Mouse (Mus musculus) heart, postnatal 10 days (tissue): Measurements from ENCODE around the gene Syt1. TPM values are rescaled to one million over a fixed set of nuclear protein-coding genes. Genes with fewer than 3 reads are reported as not detected.

Experiments
- DNase-seq, 2 experiments: peaks; one replicate each; pipeline ENCODE4 v3.0.0; 2021
- intact Hi-C: fragments of 180-260 bp; cut with DNase I; formaldehyde crosslinking; loops from one replicate; pipeline ENCODE4 v1.15.1; 2025
- total RNA-seq, 2 experiments: library from RNA; stranded (reverse); gene quantifications; 2 replicates each; pipeline ENCODE4 v1.2.3; 2021

Syt1 gene
- under 1 TPM; 0.07 TPM for total RNA-seq

DNA sequence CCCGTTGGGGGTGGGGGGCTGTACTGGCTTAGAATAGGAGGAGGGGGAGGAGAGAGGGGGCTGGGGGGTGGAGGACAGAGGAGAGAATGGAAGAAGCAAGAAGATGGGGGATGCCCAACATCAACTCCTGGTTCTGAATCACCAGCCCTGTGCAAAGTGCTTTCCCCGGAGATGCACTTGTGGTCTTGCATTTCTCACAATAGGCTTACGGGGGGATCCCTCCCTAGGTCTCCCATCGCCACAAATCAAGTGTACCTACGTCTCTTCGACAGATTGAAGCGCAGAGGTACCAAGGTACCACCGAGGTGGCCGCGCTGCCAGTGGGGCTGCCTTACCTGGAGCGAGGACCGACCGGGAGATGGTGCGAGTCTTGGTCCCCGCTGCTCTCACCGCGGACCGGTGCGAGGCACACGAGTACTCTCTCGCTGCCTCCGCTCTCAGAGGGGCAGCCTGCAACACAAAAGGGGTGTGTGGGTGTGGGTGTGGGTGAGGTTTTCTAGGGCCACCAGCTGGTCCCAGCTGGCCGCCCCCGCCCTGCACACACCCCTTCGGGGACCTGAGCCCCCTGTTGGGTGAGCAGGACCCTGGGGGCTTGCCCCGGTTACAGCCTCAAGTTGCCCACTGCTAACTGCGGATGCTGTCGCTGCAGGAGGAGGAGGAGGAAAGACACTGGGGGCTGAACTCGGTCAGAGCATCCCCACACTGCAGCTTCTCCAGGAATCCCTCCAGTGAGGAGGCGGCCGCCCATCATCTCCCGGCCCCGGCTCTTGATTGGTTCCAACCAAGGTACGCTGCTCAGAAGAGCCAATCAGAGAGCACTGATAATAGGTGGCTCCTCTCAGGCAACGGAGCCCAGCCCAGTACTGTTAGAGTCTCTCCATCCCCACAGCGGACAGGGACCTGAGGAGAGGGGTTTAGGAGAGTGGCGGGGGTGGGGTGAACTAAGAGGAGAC, at the start of gene Syt1:
TSS of gene Syt1 (minus strand) at position 742 of the 953 bp plus-strand sequence.
- intact Hi-C loops: no loop called here
- DNase-seq: peak; percentile 7 to 8

DNA sequence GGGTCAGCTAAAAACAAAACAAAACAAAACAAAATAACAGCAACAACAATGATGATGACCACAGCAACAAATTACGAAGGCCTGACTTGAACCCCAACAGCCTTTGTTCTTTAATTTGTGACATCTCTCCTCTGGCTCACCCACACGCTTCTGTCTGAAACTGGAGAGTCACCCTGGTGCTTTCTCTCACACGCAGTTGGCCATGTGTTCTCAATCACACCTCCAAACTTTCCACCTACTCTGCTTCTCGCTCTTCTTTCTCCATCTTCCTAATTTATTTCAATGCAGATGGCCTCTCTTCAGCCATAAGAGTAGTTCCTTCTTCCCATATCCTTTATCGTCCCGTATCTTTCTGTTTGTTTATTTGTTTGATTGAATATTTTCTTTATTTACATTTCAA, 45.7 kb upstream of the Syt1 start:
- intact Hi-C loops: no loop called here
- DNase-seq: no peak

DNA sequence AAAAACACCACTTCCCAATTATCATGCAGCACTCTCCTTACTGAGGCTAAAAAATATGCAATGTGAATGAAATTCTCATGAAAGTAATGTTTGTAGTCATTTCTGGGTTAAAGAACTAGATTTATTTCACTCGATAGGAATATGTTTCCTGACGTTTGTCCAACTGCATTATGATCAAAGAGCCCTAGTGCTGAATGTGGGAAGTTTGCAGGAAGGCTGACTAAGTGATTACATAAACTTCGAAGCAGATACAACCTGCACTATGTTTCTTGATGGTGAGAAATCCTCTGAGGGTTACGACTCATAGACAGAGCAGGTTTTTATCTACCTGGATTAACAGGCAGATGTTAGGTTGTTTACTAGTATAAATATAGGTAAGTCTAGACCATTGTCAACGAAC, 36.8 kb upstream of the Syt1 start:
- intact Hi-C loops: no loop called here
- DNase-seq: no peak

DNA sequence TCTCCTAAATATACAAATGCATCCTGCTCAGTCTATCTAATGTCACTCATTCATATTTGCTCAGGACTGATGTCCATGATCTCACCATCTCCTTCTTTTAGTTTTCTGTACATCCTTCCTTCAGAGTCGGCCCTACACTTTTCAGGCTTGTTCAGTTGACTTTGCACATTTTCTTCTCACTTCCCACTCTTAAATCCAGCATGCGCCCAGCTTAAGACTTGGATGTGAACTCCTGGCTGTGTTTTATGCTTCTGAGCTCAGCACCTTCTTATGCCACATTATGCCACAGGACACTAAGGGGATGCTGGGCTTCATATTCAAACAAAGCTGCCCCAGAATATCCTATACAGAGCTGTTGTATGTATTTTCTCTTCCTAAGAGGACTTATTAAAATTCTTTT, 36.2 kb upstream of the Syt1 start:
- intact Hi-C loops: no loop called here
- DNase-seq: no peak

DNA sequence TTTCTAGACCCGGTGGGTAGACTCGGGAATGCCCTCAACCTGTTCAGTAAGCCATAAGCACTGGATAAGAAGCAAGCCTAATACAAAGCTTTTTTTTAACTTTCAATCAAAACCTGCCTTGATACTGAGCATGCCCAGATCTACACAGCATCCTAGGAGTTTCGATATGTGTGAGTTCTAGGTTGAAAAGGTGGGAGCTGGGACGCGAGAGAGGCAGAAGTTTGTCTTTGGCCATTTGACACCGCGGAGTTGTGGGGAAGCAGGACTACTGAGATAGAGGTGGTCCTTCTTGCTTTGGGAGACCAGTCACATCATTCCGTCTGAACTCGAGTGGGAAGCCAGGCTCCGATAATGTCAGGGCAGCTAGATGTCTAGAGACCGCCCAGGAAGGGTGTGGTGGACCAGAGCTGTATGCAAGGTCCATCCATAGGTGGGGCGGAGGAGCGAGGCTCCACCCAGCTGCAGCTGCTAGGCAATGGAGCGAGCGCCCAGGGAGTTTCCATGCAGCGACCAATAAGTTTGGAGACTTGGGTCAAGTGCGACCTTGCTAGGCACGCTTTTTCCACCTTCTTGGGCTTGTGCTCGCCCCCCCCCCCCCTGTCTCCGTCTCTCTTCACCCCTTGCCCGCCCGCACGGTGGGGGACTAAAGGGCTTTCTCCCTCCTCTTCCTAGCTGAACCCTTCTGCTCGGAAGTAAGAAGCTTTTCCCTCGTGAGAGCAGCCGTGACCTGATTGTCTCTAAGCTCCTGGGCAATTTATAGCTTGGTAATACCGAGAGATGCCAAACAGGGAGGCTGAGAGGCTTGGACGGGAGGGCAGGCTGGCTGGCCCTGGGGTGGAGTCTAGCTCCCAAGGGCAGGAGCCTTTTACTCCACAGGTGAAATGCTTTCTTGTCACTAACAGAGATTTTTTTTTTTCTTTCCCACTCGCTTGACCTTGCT, 714 bp upstream of the Syt1 start:
- intact Hi-C loops: no loop called here

DNA sequence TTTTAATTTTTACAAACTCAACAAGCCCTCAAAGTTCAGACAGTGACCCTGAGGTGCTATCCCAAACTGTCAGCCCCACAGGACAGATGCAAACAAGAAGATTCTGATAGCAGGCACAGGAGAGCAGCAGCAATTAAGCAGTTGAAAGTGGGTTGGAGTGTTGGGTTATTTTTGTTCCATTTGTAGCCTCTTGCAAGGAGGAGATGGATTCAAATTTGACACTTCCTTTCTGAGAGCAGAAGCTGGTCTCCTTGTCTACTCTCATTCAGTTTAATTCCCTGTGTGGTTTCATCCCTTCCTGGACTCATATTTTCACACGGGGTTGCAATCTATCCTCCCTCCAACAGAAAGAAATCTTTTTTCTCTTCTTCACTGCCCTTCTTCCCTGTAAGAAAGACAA, 951 bp downstream of the Syt1 start:
- intact Hi-C loops: no loop called here

More for the DNA sequence above, 714 bp upstream of the Syt1 start:
- DNase-seq: peak; percentile 9 to 13

DNA sequence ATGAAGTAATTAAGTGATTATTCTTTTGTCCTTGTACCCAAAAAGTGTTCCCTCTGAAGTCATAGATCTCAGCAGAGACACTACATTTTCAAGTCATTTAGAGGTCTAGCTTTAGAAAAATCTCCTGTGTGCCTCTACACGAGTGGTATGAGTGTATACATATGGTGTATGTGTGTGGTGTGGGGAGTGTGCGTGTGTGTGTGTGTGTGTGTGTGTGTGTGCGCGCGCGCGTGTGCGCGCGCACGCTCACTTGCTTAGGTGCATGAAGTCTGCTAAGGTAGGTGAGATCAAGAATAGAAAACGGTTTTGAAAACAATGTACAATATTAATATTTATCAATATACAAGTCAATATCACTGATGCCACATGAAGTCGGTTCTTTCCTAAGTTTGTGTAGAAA, 2.3 kb downstream of the Syt1 start:
- intact Hi-C loops: no loop called here
- DNase-seq: no peak

More for the DNA sequence above, 951 bp downstream of the Syt1 start:
- no peak for DNase-seq

DNA sequence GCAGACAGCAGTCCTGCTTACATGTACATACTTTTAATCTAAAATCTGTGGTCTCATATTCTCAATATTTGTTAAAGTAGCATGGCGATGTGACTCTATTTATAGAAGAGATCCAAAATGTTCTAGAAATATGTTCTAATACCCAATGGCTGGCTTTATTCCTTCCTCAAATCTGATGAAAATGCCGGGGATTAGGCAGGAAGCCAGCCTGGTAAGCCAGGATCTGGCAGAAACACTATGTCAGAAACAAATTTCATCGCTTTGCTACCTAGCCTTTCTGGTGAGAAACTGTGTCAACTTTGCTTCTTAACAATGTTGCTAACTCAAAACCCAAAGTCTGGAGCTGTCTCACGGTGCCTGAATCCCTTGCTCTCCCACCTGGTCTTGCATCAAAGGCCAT, 7.3 kb downstream of the Syt1 start:
- DNase-seq: no peak
- intact Hi-C loops: no loop called here

DNA sequence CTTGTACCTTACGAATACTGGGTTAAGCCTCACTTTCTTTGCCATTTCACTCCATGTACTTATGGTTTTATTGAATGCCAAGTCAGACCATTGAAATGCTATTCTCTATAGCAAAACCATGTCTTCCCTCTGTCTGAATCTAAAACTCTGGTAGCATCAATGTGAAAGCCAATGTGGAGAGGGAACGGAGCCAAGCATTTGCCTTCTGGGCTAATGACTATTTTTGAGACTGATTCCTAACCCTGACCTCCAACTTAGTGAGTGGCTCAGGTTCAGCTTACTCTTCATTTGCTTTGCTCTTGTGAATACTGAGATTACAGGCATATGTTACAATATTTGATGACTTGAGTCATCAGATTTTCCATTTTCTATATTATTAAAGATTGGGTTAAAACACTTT, 23.5 kb downstream of the Syt1 start:
- DNase-seq: no peak
- intact Hi-C loops: no loop called here

DNA sequence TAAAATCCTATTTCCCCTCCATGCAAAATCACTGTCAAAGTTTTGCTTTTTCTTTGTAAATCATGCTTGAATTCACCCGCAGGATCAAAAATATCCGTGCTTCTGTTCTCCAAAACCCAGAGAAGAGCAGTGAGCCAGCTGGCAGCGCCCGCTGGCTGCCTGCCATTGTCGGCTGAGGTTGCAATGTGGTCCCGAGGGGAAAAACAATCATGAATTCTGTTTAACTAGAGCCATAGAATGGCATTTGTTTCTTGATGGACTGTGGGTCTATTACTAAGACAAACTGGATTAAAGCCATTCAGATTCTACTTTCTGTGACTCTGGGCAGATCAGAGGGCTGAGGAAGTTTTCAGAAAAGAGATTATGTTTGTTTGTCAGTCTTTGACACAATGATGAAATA, 31.1 kb downstream of the Syt1 start:
- intact Hi-C loops: no loop called here
- peak; percentile 42 to 51 for DNase-seq

DNA sequence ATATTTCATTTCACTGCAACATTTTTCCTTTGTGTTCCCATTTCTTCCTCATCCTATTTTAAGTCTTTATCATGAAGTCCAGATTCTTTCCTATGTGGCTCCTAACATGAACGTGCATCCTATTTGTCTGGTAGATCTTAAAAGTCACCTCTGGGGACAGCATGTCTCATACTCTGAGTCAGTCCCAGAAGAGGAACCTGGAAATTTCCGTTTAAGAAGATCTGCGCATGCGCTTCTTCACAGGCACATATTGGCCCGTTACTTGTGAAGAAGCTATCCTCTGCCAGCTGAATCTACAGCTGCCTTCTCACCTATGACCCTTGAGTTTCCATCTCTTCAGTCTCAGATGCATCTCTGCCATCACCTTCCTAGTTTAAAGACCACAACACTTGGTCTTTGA, 55.8 kb downstream of the Syt1 start:
- intact Hi-C loops: no loop called here
- no peak for DNase-seq

DNA sequence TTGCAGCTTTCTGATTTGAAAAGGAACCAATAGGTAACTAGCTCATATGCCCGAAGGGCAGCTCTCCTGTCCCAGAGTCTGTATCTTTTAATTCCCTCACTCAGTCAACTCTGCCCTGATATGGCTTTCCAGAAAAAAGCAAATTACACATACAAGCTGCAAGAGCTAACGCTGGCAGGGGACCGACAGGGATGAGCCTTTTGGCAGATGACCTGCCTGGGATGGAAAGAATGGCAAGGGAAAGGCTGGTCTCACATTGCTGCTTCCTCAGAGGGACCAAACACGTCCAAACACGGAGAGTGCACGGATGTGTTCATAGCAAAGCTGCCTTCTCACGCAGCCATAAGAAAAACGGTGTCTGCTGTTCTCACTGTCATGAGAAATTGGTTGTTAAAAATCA, 58.6 kb downstream of the Syt1 start:
- no peak for DNase-seq
- intact Hi-C loops: no loop called here

DNA sequence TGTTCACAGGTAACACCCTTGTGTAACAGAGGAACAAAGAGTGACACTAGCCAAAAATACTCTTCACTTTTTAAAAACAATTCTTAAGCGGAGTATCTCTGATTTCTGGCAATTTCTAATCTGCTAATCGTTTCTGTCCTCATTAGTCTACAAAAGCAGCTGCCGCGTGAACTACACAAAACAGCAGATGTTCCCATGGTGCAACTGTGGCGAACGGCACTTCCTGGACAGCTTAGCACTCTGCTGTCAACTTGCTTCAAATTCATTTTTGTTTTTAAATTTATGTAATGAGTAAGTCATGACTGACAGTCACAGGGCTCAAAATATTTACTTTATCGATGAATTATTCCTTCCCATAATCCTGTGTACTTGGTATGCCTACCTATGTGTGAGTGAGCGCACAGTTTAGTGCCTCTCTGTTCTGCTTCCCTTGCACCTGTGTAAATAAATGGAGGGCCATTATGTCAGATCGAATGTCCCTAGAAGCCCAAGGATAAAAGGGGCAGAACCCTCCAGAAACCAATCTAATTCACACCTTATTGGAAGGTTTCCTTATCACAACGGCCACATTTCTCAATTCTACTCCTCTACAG, 73.8 kb downstream of the Syt1 start:
- DNase-seq: no peak
- intact Hi-C loops: no loop called here

DNA sequence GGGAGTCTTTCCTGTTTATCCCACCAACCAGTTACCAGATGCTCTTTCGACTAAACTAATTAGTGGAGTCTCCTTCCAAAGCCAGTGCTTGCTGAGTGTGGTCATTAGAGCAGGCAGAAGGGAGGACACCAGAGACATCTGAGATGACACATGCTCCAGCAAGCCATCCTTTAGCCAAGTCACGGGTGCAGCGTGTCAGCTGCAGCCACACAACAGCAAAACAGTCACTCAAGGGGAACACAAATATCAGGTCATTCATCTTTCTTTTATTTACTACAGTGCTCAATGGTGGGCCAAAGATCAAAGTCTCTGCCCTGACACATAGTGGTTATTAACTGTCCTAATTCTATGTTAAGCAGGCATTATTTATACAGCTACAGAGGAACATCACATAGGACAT, 80.5 kb downstream of the Syt1 start:
- DNase-seq: no peak
- intact Hi-C loops: no loop called here

DNA sequence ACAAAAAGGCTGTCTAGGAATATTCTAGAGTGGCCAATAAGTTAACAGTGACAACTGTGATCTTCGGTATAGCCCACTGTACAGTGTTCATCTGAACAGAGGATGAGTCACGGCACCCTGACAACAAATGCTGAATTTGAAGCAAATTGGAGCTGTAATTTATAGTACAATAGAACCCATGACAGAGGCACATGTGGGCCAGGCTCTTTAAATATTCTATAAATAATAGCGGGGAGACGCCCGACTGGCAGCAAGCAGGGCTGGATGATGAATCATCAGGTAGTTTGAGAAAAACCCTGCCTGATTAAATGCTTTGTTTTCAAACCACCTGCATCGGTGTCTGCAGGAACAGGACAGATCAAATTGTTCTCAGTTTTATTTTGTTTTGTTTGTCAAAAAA, 81.1 kb downstream of the Syt1 start:
- no peak for DNase-seq
- intact Hi-C loops: no loop called here

DNA sequence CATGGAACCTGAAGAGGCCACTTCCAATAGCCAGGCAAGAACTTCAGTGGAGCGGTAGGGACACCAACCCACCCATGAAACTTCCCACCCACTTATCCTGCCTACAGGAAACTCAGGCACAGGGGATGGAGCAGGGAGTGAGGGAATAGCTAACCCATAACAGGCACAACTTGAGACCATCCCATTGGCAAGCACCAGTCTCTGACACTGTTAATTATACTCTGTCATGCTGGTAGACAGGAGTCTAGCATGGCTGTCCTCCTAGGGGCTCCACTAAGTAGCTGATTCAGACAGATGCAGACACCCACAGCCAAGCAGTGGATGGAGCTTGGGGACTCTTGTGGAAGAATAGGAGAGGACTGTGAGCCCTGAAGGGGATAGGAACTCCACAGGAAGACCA, 105.5 kb downstream of the Syt1 start:
- intact Hi-C loops: no loop called here
- DNase-seq: no peak

DNA sequence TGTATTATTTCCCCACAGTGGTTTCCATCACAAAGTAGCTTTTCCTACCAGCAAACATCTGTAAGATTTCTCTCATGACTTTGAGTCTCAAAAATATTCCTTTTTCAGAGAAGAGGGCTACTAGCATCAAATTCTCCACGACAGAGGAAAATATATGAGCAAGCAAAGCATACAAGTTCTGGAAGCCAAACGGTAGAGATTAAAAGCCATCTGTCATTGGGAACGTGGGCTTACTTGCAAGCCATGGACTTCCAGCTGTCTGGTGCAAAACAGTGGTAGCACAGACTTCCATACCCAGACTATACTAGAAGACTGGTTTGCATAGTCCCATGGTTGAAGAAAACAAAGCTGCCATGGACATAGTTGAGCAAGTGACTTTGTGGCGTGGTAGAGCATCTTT, 106.4 kb downstream of the Syt1 start:
- intact Hi-C loops: no loop called here
- DNase-seq: no peak

DNA sequence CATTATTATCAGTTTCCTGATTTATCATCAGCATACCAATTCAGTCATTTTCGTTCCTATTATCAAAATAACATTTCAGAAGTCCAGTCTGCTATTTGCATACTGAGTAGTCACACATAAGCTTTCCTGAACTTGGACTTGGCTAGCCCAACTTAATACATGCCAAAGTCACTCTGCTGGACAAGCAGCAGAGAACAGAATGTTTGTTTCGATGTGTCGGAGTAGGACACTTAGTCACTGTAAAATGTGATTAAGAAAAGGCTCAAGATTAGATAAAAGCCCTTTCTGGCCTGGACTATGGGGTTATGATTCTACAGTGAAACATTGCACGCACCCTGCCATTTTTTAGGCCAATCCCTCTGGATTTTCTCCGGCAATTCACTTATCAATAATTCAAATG, 114.3 kb downstream of the Syt1 start:
- DNase-seq: peak in 1 of 2 experiments; percentile 6
- intact Hi-C loops: no loop called here

DNA sequence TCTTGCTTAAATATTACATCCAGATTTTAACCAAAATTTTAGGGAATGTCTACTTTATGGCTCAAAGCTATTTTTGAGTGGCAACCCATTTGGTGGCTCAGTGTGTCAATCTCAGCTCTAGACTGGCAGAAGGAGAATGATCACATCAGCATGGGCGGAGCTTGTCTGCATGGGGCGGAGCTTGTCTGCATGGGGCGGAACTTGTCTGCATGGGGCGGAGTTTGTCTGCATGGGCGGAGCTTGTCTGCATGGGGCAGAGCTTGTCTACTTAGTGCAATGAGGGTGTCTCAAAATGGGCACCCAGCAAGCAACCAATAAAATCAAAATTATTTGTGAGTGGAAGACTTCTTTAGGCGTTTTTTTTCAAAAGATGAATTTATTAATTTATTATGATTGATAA, 117.5 kb downstream of the Syt1 start:
- intact Hi-C loops: no loop called here
- no peak for DNase-seq

DNA sequence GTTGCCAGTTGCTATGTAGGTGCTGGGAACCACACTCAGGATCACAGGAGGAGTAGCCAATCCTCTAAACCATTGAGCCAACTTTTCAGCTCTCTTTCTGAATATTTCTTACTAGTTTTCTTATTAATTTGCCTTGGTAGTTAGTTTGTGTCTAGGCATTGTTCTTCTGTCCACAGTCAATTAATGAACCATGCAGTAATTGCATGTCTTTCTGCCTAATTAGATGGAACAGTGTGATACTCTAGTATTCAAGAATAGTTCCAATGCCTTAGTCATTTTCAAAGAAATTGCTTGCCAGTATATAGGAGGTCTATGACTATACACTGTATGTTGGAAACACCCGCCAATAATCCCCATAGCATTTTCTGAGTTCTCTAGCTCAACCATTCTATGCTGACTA, 118.3 kb downstream of the Syt1 start:
- DNase-seq: no peak
- intact Hi-C loops: no loop called here

DNA sequence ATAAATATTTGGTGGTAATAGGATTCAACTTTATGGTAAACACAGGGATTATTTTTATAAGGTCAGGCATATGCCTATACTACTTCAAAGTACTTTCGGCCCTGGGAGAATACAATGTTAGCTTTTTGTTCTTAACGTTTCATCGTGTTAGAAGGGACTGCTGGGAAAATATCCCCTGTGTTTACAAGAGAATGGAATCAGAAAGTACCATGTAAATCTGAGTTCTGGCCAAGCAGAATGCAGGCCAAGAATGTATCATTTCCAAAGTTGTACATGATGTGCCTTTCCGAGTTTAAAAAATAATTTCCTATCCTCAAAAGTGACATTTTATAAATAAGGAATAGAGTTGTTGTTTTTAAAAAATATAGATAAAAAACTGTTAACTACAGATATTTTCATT, 121.7 kb downstream of the Syt1 start:
- intact Hi-C loops: no loop called here
- no peak for DNase-seq
